Mouse (Mus musculus) heart, adult 2 months (tissue): ENCODE data around the gene Iqcb1. TPM values are rescaled to one million over a fixed set of nuclear protein-coding genes. Genes with fewer than 3 reads are reported as not detected.

Experiments used
- DNase-seq, 2 experiments: peaks; one replicate each; pipeline ENCODE4 v3.0.0; 2021
- H3K27ac ChIP-seq: fragments of 200-600 bp; 2 replicates; pipeline ENCODE4 v1.8.1; 2022
- H3K27me3 ChIP-seq: fragments of 200-500 bp; 2 replicates; pipeline ENCODE4 v1.6.1; 2012; ENCODE audit warnings: mild to moderate bottlenecking, low read length, inconsistent platforms, mixed read lengths; ENCODE audit not compliant: control insufficient read depth, insufficient read depth
- H3K36me3 ChIP-seq: fragments of 200-500 bp; 2 replicates; pipeline ENCODE4 v1.6.1; 2012; ENCODE audit warnings: low read length, inconsistent platforms; ENCODE audit not compliant: control insufficient read depth, insufficient read depth
- H3K4me1 ChIP-seq: fragments of 200-500 bp; 2 replicates; pipeline ENCODE4 v1.6.1; 2011; ENCODE audit warnings: low read length; ENCODE audit not compliant: control insufficient read depth, insufficient read depth
- H3K4me3 ChIP-seq: fragments of 200-600 bp; 2 replicates; pipeline ENCODE4 v1.8.1; 2022
- H3K79me2 ChIP-seq: fragments of 200-500 bp; replicated peaks from 2 replicates; pipeline ENCODE4 v1.6.1; 2012; ENCODE audit warnings: mild to moderate bottlenecking, inconsistent platforms, low read length, moderate library complexity, mixed read lengths; ENCODE audit not compliant: control insufficient read depth, insufficient read depth
- H3K9ac ChIP-seq: fragments of 200-500 bp; 2 replicates; pipeline ENCODE4 v1.6.1; 2012; ENCODE audit warnings: low read depth, mild to moderate bottlenecking, control low read depth, inconsistent platforms, low read length, mixed read lengths
- CTCF ChIP-seq: fragments of 200-600 bp; IDR thresholded peaks from 2 replicates; pipeline ENCODE4 v1.8.1; 2022; ENCODE audit warnings: antibody characterized with exemption, mild to moderate bottlenecking, moderate library complexity
- EP300 ChIP-seq: fragments of 200-500 bp; IDR thresholded peaks from 2 replicates; pipeline ENCODE4 v1.6.1; 2011; ENCODE audit warnings: low read depth, low read length, control low read depth; ENCODE audit not compliant: insufficient read depth
- POLR2A ChIP-seq: fragments of 200-500 bp; IDR thresholded peaks from 2 replicates; pipeline ENCODE4 v1.6.1; 2011; ENCODE audit warnings: mild to moderate bottlenecking, low read depth, low read length, control low read depth; ENCODE audit not compliant: insufficient read depth
- WGBS: fragments of 180-500 bp; shearing (Covaris S2); methylation state at CpG from one replicate; pipeline ENCODE4 v1.1.7; 2018; 5-methylcytosine and 5-hydroxymethylcytosine counted together
- intact Hi-C: fragments of 180-260 bp; cut with DNase I; formaldehyde crosslinking; loops from one replicate; pipeline ENCODE4 v1.15.1; 2025
- polyA plus RNA-seq: library from polyadenylated mRNA; depleted of rRNA; stranded (reverse); fragments of >200 nt; gene quantifications from 2 replicates; pipeline ENCODE4 v1.2.3, GENCODE M21; 2012
- total RNA-seq, 2 experiments: library from RNA; stranded (reverse); gene quantifications; 2 replicates each; pipeline ENCODE4 v1.2.3; 2021

Iqcb1 gene
- total and polyA plus RNA-seq, 3 experiments, result 3.8 to 14.1 (median 12.1) TPM

- intact Hi-C loops, result no loop called here
- no peaks in the 10 kb centered on the region for H3K27me3 ChIP-seq
- H3K79me2 ChIP-seq, result no peaks in the 10 kb centered on the region
- WGBS, result 62% methylated on average over 2 of the region's 2 CpGs
- H3K4me3 ChIP-seq, result no peak overlapping the region
- no peaks in the 10 kb centered on the region for H3K4me1 ChIP-seq
- TF ChIP-seq EP300 (no peak), POLR2A (no peak), CTCF (no peak)
- DNase-seq, result no peak
- no peak overlapping the region for H3K9ac ChIP-seq
- H3K27ac ChIP-seq, result no peak overlapping the region
- no peaks in the 10 kb centered on the region for H3K36me3 ChIP-seq
Observed at GRCm38 (mm10) chr16:36794976-36795375, 33.2 kb upstream of the Iqcb1 start.

GRCm38 (mm10) chr16:36798334-36798733 lies 29.9 kb upstream of the Iqcb1 start:
- Histone ChIP-seq H3K36me3 (no peaks in the 10 kb centered on the region), H3K27me3 (no peaks in the 10 kb centered on the region), H3K79me2 (no peaks in the 10 kb centered on the region), H3K4me1 (no peaks in the 10 kb centered on the region), H3K27ac (no peak overlapping the region), H3K9ac (no peak overlapping the region), H3K4me3 (no peak overlapping the region)
- TF ChIP-seq CTCF (no peak), EP300 (no peak), POLR2A (no peak)
- 62% methylated on average over 2 of the region's 2 CpGs for WGBS
- DNase-seq, result no peak
- intact Hi-C loops, result no loop called here

- no peak for DNase-seq
- H3K9ac ChIP-seq, result no peak overlapping the region
- no peak for TF ChIP-seq EP300
- TF ChIP-seq POLR2A, result no peak
- TF ChIP-seq CTCF, result peak; percentile 49
Observed at GRCm38 (mm10) chr16:36802361-36802760, 25.8 kb upstream of the Iqcb1 start.

GRCm38 (mm10) chr16:36808616-36809015 lies 19.6 kb upstream of the Iqcb1 start:
- H3K79me2 ChIP-seq, result no peaks in the 10 kb centered on the region
- DNase-seq, result no peak
- TF ChIP-seq EP300 (no peak), CTCF (no peak)
- intact Hi-C loops, result no loop called here
- WGBS, result 92% methylated on average over 3 of the region's 3 CpGs
- H3K27me3 ChIP-seq, result no peaks in the 10 kb centered on the region
- H3K4me1 ChIP-seq, result no peaks in the 10 kb centered on the region
- no peak overlapping the region for H3K9ac ChIP-seq
- no peak overlapping the region for H3K27ac ChIP-seq
- no peaks in the 10 kb centered on the region for H3K36me3 ChIP-seq
- no peak overlapping the region for H3K4me3 ChIP-seq

More at GRCm38 (mm10) chr16:36802361-36802760, 25.8 kb upstream of the Iqcb1 start:
- Histone ChIP-seq H3K4me1 (no peaks in the 10 kb centered on the region), H3K36me3 (no peaks in the 10 kb centered on the region), H3K27ac (no peak overlapping the region), H3K79me2 (no peaks in the 10 kb centered on the region), H3K27me3 (no peaks in the 10 kb centered on the region), H3K4me3 (no peak overlapping the region)
- WGBS, result 77% methylated on average over 3 of the region's 3 CpGs
- intact Hi-C loops, result no loop called here

GRCm38 (mm10) chr16:36813680-36814079 lies 14.5 kb upstream of the Iqcb1 start:
- Histone ChIP-seq H3K4me3 (no peak overlapping the region), H3K27ac (no peak overlapping the region), H3K4me1 (no peaks in the 10 kb centered on the region), H3K36me3 (no peaks in the 10 kb centered on the region), H3K79me2 (no peaks in the 10 kb centered on the region), H3K9ac (no peak overlapping the region), H3K27me3 (no peaks in the 10 kb centered on the region)
- intact Hi-C loops, result no loop called here
- 61% methylated on average over 3 of the region's 3 CpGs for WGBS
- no peak for DNase-seq
- TF ChIP-seq CTCF, result no peak
- no peak for TF ChIP-seq EP300
- TF ChIP-seq POLR2A, result no peak

GRCm38 (mm10) chr16:36816916-36817315 lies 11.3 kb upstream of the Iqcb1 start:
- no peaks in the 10 kb centered on the region for H3K4me1 ChIP-seq
- H3K36me3 ChIP-seq, result no peaks in the 10 kb centered on the region
- H3K4me3 ChIP-seq, result no peak overlapping the region
- H3K27ac ChIP-seq, result no peak overlapping the region
- no peak for DNase-seq
- no peaks in the 10 kb centered on the region for H3K27me3 ChIP-seq
- H3K79me2 ChIP-seq, result no peaks in the 10 kb centered on the region
- intact Hi-C loops, result loop anchor here (1.0 to 5.0 kb wide), 2 partner anchors 90 to 344 kb away; no protein-coding TSS in a partner anchor
- no peak overlapping the region for H3K9ac ChIP-seq
- TF ChIP-seq POLR2A, result no peak
- no peak for TF ChIP-seq CTCF
- no peak for TF ChIP-seq EP300
